32 mouse cellular contexts compared by ENCODE assay signal in the genomic region with DNA sequence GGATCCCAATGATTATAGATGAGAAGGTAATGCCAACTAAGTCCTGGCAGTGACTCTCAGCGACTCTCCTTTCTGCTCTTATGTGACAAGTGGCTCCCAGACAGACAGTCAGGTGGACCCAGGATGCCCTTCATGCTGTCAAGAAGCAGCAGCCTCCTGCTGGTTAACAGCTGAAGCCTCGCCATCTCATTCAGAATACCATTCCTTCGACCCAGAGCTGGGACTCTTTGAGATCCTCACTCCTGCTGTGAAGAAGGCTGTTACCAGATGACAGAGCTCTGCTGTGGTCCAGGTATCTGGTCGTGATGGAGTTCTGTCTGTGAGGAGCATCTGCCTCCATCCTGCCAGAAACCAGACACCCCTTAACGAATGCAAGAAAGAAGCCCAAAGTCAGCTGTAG.
DNase-seq lines count a peak whose midpoint lies in the region; ATAC-seq lines count a peak whose summit lies in the region.
"Had no signal": no experiment of that assay in that cellular context is flagged by ENCODE, and none has a peak within 500 bp of the region (broad histone marks: within the 10 kb centered on the region; RNA-seq: fewer than 3 reads in every experiment).

No protein-coding gene starts in this region.

- no peak for ATAC-seq in forebrain, embryonic 12.5 days (ENCODE audit: low FRiP score)
- ATAC-seq: forebrain, embryonic 14.5 days; midbrain, embryonic 16.5 days had no signal

- no peak overlapping the region for H3K27ac ChIP-seq in forebrain, embryonic 12.5 days
- H3K27ac ChIP-seq: embryonic facial prominence, embryonic 10.5 days; embryonic facial prominence, embryonic 15.5 days; gastrocnemius, adult 2 months; heart, adult 2 months; hindbrain, embryonic 14.5 days; kidney, postnatal 0 days; limb, embryonic 12.5 days; liver, embryonic 15.5 days; midbrain, embryonic 10.5 days; neural tube, embryonic 13.5 days; stomach, embryonic 15.5 days had no signal

- 57% methylated on average over 5 of the region's 5 CpGs for WGBS in forebrain, embryonic 12.5 days

- no peaks in the 10 kb centered on the region for H3K27me3 ChIP-seq in forebrain, embryonic 12.5 days
- H3K27me3 ChIP-seq: CH12.LX; embryonic facial prominence, embryonic 15.5 days; heart, embryonic 12.5 days; limb, embryonic 12.5 days; liver, embryonic 15.5 days; neural tube, embryonic 13.5 days; stomach, embryonic 15.5 days had no signal

- no peak overlapping the region for H3K4me3 ChIP-seq in forebrain, embryonic 12.5 days (replicated peaks)
- H3K4me3 ChIP-seq: embryonic facial prominence, embryonic 10.5 days; embryonic facial prominence, embryonic 15.5 days; gastrocnemius, adult 2 months; heart, adult 2 months; heart, embryonic 12.5 days; limb, embryonic 12.5 days; liver, embryonic 15.5 days; midbrain, embryonic 10.5 days; myocyte; neural tube, embryonic 13.5 days; stomach, embryonic 15.5 days had no signal

- no peaks in the 10 kb centered on the region for H3K36me3 ChIP-seq in forebrain, embryonic 12.5 days (replicated peaks)
- H3K36me3 ChIP-seq: embryonic facial prominence, embryonic 10.5 days; embryonic facial prominence, embryonic 15.5 days; heart, embryonic 12.5 days; limb, embryonic 12.5 days; liver, embryonic 15.5 days; midbrain, embryonic 10.5 days; neural tube, embryonic 13.5 days; stomach, embryonic 15.5 days had no signal

- no peaks in the 10 kb centered on the region for H3K9me3 ChIP-seq in forebrain, embryonic 12.5 days
- H3K9me3 ChIP-seq: embryonic facial prominence, embryonic 10.5 days; embryonic facial prominence, embryonic 15.5 days; heart, embryonic 12.5 days; limb, embryonic 12.5 days; liver, embryonic 15.5 days; midbrain, embryonic 10.5 days; neural tube, embryonic 13.5 days; stomach, embryonic 15.5 days had no signal

- no peaks in the 10 kb centered on the region for H3K4me1 ChIP-seq in forebrain, embryonic 12.5 days
- H3K4me1 ChIP-seq: embryonic facial prominence, embryonic 10.5 days; embryonic facial prominence, embryonic 15.5 days; liver, embryonic 15.5 days; midbrain, embryonic 10.5 days; neural tube, embryonic 13.5 days; stomach, embryonic 15.5 days had no signal

- no peak overlapping the region for H3K9ac ChIP-seq in forebrain, embryonic 12.5 days
- H3K9ac ChIP-seq: embryonic facial prominence, embryonic 15.5 days; heart, embryonic 12.5 days; hindbrain, embryonic 14.5 days; limb, embryonic 12.5 days; liver, embryonic 15.5 days; lung, embryonic 14.5 days; neural tube, embryonic 13.5 days; stomach, embryonic 15.5 days had no signal

- DNase-seq in R1 (ENCODE audit: low read depth, low spot score) (peak; percentile 4), ZHBTc4 (ENCODE audit: low read depth, low spot score) (peak; percentile 10), MN1 (ENCODE audit: low spot score) (no peak)
- DNase-seq in cerebellum, adult 18-20 months: peak; percentile 54 to 69
- DNase-seq in cerebellum, postnatal 10 days: peak; percentile 72 to 88
- DNase-seq in spleen, postnatal 36 days (ENCODE audit: low spot score in 2 of 2): no peak
- no peak for DNase-seq in spleen, postnatal 4 days (ENCODE audit: low spot score in 2 of 2)
- DNase-seq: adrenal gland, postnatal 14 days; B cell, adult 2 months; gastrocnemius, adult 2 months; gastrocnemius, postnatal 36 days; heart, adult 2 months; kidney, adult 18-20 months; lung, embryonic 14.5 days; lung, postnatal 14 days; right cerebral cortex, postnatal 4 days; thymus, postnatal 14 days had no signal

- H3K4me2 ChIP-seq in forebrain, embryonic 12.5 days: no peak overlapping the region
- H3K4me2 ChIP-seq: embryonic facial prominence, embryonic 15.5 days; heart, embryonic 12.5 days; hindbrain, embryonic 14.5 days; limb, embryonic 12.5 days; liver, embryonic 15.5 days; lung, embryonic 14.5 days; neural tube, embryonic 13.5 days; stomach, embryonic 15.5 days had no signal

Comparison
In these comparisons a context has a peak if more than half of its experiments do, and no peak if none do; other contexts are left out.
1. DNase-seq: peak in R1 (single experiment), ZHBTc4 (single experiment), cerebellum, adult 18-20 months (2 of 2) and cerebellum, postnatal 10 days (2 of 2); none in spleen, postnatal 36 days (0 of 2), MN1 (single experiment) and spleen, postnatal 4 days (0 of 2).